Mouse (Mus musculus) intestine, embryonic 15.5 days (tissue): ENCODE data around the gene Gm17349. TPM values are rescaled to one million over a fixed set of nuclear protein-coding genes. Genes with fewer than 3 reads are reported as not detected.

Experiments used
- ATAC-seq: fragments of 200-750 bp; cut with Nextera tagmentation; 2 replicates; pipeline ENCODE4 v1.8.0; 2017; ENCODE audit warnings: moderate TSS enrichment, moderate library complexity
- H3K27ac ChIP-seq: fragments of 300-500 bp; sonication (generic); 2 replicates; pipeline ENCODE4 v1.5.1; 2015; ENCODE audit warnings: mild to moderate bottlenecking, inconsistent platforms
- H3K27me3 ChIP-seq: fragments of 300-500 bp; sonication (generic); replicated peaks from 2 replicates; pipeline ENCODE4 v1.6.1; 2015; ENCODE audit warnings: inconsistent platforms
- H3K36me3 ChIP-seq: fragments of 300-500 bp; sonication (generic); 2 replicates; pipeline ENCODE4 v1.6.1; 2015; ENCODE audit warnings: inconsistent platforms
- H3K4me1 ChIP-seq: fragments of 300-500 bp; sonication (generic); replicated peaks from 2 replicates; pipeline ENCODE4 v1.6.1; 2015; ENCODE audit warnings: inconsistent platforms
- H3K4me2 ChIP-seq: fragments of 300-500 bp; sonication (generic); replicated peaks from 2 replicates; pipeline ENCODE4 v1.6.1; 2015; ENCODE audit warnings: mild to moderate bottlenecking, inconsistent platforms
- H3K4me3 ChIP-seq: fragments of 300-500 bp; sonication (generic); replicated peaks from 2 replicates; pipeline ENCODE4 v1.5.1; 2015; ENCODE audit warnings: inconsistent platforms
- H3K9ac ChIP-seq: fragments of 300-500 bp; sonication (generic); 2 replicates; pipeline ENCODE4 v1.6.1; 2015; ENCODE audit warnings: inconsistent platforms
- H3K9me3 ChIP-seq: fragments of 300-500 bp; sonication (generic); 2 replicates; pipeline ENCODE4 v1.6.1; 2016; ENCODE audit warnings: inconsistent platforms
- WGBS: fragments of 180-500 bp; shearing (Covaris S2); methylation state at CpG from one replicate; pipeline ENCODE4 v1.1.7; 2015; 5-methylcytosine and 5-hydroxymethylcytosine counted together
- polyA plus RNA-seq: library from polyadenylated mRNA; unstranded; fragments of >200 nt; fragmentation: Nextera tagmentation; extraction: Ambion mirVana; gene quantifications from 2 replicates; pipeline ENCODE4 v1.2.1, GENCODE M21; 2015

Gm17349 gene
- polyA plus RNA-seq, 1 experiment from 2014 or later = not detected

GRCm38 (mm10) chr15:99715361-99715865 is 10.1 kb upstream of the Gm17349 start:
- Histone ChIP-seq H3K9me3 (no peaks in the 10 kb centered on the region), H3K27me3 (no peaks in the 10 kb centered on the region), H3K36me3 (peaks cover 26% of the 10 kb centered on the region), H3K4me1 (peaks cover 16% of the 10 kb centered on the region), H3K4me3 (no peak overlapping the region), H3K4me2 (no peak overlapping the region), H3K9ac (no peak overlapping the region), H3K27ac (no peak overlapping the region)
- WGBS = 73% methylated on average over 13 of the region's 13 CpGs
- ATAC-seq = no peak

DNA sequence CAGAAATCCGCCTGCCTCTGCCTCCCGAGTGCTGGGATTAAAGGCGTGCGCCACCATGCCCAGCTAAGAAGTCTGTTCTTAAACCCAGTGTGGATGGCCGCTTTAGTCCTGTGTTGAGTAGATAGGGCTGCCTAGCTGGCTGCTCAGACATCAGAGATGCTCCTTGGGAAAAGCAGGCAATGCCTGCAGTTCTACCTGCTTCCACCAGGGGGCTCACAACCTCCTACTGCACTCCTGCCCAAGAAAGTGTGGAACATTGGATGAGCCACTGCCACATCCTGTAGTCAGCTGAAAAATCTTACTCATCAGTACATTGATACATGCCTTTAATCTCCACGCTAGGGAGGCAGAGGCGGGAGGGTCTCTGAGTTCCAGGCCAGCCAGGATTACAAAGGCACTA is 9.6 kb upstream of the Gm17349 start:
- ATAC-seq = peak; percentile 26

GRCm38 (mm10) chr15:99714206-99714605 is 8.9 kb upstream of the Gm17349 start:
- Histone ChIP-seq H3K4me3 (no peak overlapping the region), H3K4me1 (peaks cover 16% of the 10 kb centered on the region), H3K36me3 (peaks cover 31% of the 10 kb centered on the region), H3K4me2 (no peak overlapping the region), H3K27ac (no peak overlapping the region), H3K9ac (no peak overlapping the region), H3K9me3 (no peaks in the 10 kb centered on the region), H3K27me3 (no peaks in the 10 kb centered on the region)
- WGBS = 67% methylated on average over 4 of the region's 4 CpGs
- no peak for ATAC-seq

More for the DNA sequence above, 9.6 kb upstream of the Gm17349 start:
- peaks cover 26% of the 10 kb centered on the region for H3K36me3 ChIP-seq
- H3K4me1 ChIP-seq = peaks cover 16% of the 10 kb centered on the region
- no peak overlapping the region for H3K4me3 ChIP-seq
- no peak overlapping the region for H3K27ac ChIP-seq
- H3K27me3 ChIP-seq = no peaks in the 10 kb centered on the region
- H3K4me2 ChIP-seq = no peak overlapping the region
- no peak overlapping the region for H3K9ac ChIP-seq
- WGBS = 56% methylated on average over 7 of the region's 7 CpGs
- no peaks in the 10 kb centered on the region for H3K9me3 ChIP-seq

GRCm38 (mm10) chr15:99713569-99713968 is 8.3 kb upstream of the Gm17349 start:
- no peak overlapping the region for H3K4me3 ChIP-seq
- H3K36me3 ChIP-seq = peaks cover 37% of the 10 kb centered on the region
- no peak overlapping the region for H3K9ac ChIP-seq
- H3K4me2 ChIP-seq = no peak overlapping the region
- WGBS = 79% methylated on average over 3 of the region's 3 CpGs
- H3K27me3 ChIP-seq = no peaks in the 10 kb centered on the region
- H3K27ac ChIP-seq = no peak overlapping the region
- no peaks in the 10 kb centered on the region for H3K9me3 ChIP-seq
- ATAC-seq = no peak
- H3K4me1 ChIP-seq = peaks cover 16% of the 10 kb centered on the region

GRCm38 (mm10) chr15:99712666-99713559 is 7.6 kb upstream of the Gm17349 start:
- Histone ChIP-seq H3K4me3 (no peak overlapping the region), H3K36me3 (peaks cover 42% of the 10 kb centered on the region), H3K9ac (no peak overlapping the region), H3K4me1 (peaks cover 12% of the 10 kb centered on the region), H3K4me2 (no peak overlapping the region), H3K27me3 (no peaks in the 10 kb centered on the region), H3K27ac (0 out of 2 replicates have a peak overlapping the region, but pooled peaks have one; percentile 6), H3K9me3 (no peaks in the 10 kb centered on the region)
- 69% methylated on average over 13 of the region's 13 CpGs for WGBS
- no peak for ATAC-seq

- WGBS = 63% methylated on average over 3 of the region's 3 CpGs
- no peak overlapping the region for H3K4me2 ChIP-seq
- no peak overlapping the region for H3K27ac ChIP-seq
- peaks cover 49% of the 10 kb centered on the region for H3K36me3 ChIP-seq
- no peaks in the 10 kb centered on the region for H3K27me3 ChIP-seq
- H3K9me3 ChIP-seq = no peaks in the 10 kb centered on the region
- no peak overlapping the region for H3K4me3 ChIP-seq
- H3K9ac ChIP-seq = no peak overlapping the region
- no peak for ATAC-seq
- H3K4me1 ChIP-seq = peaks cover 6% of the 10 kb centered on the region; the same call in 1 of the 2 replicates
Observed at GRCm38 (mm10) chr15:99711491-99711890, 6.2 kb upstream of the Gm17349 start.

- H3K4me2 ChIP-seq = no peak overlapping the region
- no peaks in the 10 kb centered on the region for H3K4me1 ChIP-seq
- H3K27me3 ChIP-seq = no peaks in the 10 kb centered on the region
- H3K36me3 ChIP-seq = peaks cover 49% of the 10 kb centered on the region
- H3K9ac ChIP-seq = no peak overlapping the region
- H3K4me3 ChIP-seq = no peak overlapping the region
- H3K27ac ChIP-seq = no peak overlapping the region
- no peaks in the 10 kb centered on the region for H3K9me3 ChIP-seq
- no peak for ATAC-seq
- 86% methylated on average over 10 of the region's 10 CpGs for WGBS
Observed at GRCm38 (mm10) chr15:99710221-99711190, 5.2 kb upstream of the Gm17349 start.

GRCm38 (mm10) chr15:99708176-99708575 is 2.9 kb upstream of the Gm17349 start:
- no peak for ATAC-seq
- peaks cover 53% of the 10 kb centered on the region for H3K36me3 ChIP-seq
- no peaks in the 10 kb centered on the region for H3K27me3 ChIP-seq
- 92% methylated on average over 13 of the region's 13 CpGs for WGBS
- no peak overlapping the region for H3K9ac ChIP-seq
- peaks cover 15% of the 10 kb centered on the region for H3K4me1 ChIP-seq
- H3K4me2 ChIP-seq = no peak overlapping the region
- H3K4me3 ChIP-seq = no peak overlapping the region
- no peaks in the 10 kb centered on the region for H3K9me3 ChIP-seq
- no peak overlapping the region for H3K27ac ChIP-seq

DNA sequence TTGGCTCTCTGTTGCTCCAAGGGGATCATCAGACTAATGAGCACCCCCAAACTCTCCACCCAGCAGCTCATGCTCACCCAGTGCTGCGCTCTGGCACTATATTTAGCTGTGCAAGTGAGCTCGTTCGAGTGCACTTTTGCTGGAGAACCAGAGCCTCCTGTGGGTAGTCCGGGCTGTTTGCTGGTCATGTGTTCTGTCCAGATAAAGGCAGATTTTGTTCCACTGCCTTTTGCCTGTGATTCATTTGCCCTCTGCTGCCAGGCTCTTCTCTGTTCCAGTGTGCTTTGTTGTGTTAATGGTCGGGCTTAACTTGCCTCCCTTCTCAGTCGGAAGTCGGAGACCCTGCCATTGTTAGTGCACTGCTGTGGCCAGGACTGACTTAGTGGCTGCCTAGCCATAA is 409 bp downstream of the Gm17349 start:
- 75% methylated on average over 7 of the region's 7 CpGs for WGBS
- H3K4me3 ChIP-seq = no peak overlapping the region
- ATAC-seq = no peak
- peak overlapping the region; percentile 64 for H3K27ac ChIP-seq
- no peak overlapping the region for H3K9ac ChIP-seq
- peaks cover 38% of the 10 kb centered on the region for H3K4me1 ChIP-seq
- peaks cover 30% of the 10 kb centered on the region for H3K36me3 ChIP-seq
- no peaks in the 10 kb centered on the region for H3K27me3 ChIP-seq
- H3K9me3 ChIP-seq = no peaks in the 10 kb centered on the region
- peak overlapping the region; percentile 26; the same call in 1 of the 2 replicates for H3K4me2 ChIP-seq

DNA sequence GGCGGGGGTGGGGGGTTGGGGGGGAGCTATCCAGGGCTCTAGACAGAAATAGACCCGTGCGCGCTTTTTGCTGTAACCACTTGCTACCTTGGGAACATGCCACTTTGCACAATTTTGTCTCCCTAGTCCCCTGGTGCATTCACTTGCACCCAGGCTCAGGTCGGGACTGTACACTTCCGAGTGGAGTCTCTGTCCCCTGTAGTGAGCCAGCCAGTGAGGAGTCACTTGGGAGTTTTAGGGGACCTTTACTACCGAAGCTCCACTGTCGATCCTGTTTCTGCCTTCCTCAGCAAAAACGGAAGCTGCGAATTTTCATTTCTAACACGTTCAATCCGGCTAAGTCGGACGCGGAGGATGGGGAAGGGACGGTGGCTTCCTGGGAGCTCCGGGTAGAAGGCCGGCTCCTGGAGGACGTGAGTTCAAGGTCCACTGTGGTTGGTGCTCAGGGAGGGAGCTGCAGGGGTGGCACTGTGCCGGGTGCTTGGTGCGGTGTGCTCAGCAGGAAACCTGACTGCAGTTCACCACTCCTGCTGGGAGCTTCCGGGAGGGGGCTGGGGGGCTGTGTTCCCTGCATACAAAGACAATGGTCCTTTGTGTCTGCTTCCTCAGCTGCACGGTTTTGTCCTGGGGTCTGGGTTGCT is 1.1 kb downstream of the Gm17349 start:
- H3K36me3 ChIP-seq = peaks cover 24% of the 10 kb centered on the region
- H3K9ac ChIP-seq = no peak overlapping the region
- ATAC-seq = no peak
- H3K4me3 ChIP-seq = no peak overlapping the region
- H3K27me3 ChIP-seq = no peaks in the 10 kb centered on the region
- peaks cover 38% of the 10 kb centered on the region for H3K4me1 ChIP-seq
- no peaks in the 10 kb centered on the region for H3K9me3 ChIP-seq
- H3K27ac ChIP-seq = peak overlapping the region; percentile 64
- WGBS = 56% methylated on average over 23 of the region's 23 CpGs
- peak overlapping the region; percentile 26 for H3K4me2 ChIP-seq

- Histone ChIP-seq H3K9me3 (no peaks in the 10 kb centered on the region), H3K4me3 (no peak overlapping the region), H3K27me3 (no peaks in the 10 kb centered on the region), H3K27ac (0 out of 2 replicates have a peak overlapping the region, but pooled peaks have one; percentile 18), H3K4me2 (peak overlapping the region; percentile 26; the same call in 1 of the 2 replicates), H3K4me1 (peaks cover 41% of the 10 kb centered on the region), H3K9ac (no peak overlapping the region), H3K36me3 (peaks cover 19% of the 10 kb centered on the region; the same call in 1 of the 2 replicates)
- ATAC-seq = no peak
- 75% methylated on average over 5 of the region's 5 CpGs for WGBS
Observed at GRCm38 (mm10) chr15:99703676-99704040, 1.6 kb downstream of the Gm17349 start.
